Mouse (Mus musculus): ENCODE results near the gene Tdrd9.
A peak's percentile ranks its signal among the peaks of the same experiment; 100 is the strongest.
"Not testable (repeated sequence)": the region's sequence is repeated elsewhere in the genome, so short reads cannot be mapped to it uniquely, and the experiment has no call there.

Tdrd9 gene

GRCm38 (mm10) chr12:111971231-111971686 is at the start of gene Tdrd9:
Gene Tdrd9 (plus strand): TSS chr12:111971559.
- ATAC-seq (ENCODE audit: low TSS enrichment), result no peak

DNA sequence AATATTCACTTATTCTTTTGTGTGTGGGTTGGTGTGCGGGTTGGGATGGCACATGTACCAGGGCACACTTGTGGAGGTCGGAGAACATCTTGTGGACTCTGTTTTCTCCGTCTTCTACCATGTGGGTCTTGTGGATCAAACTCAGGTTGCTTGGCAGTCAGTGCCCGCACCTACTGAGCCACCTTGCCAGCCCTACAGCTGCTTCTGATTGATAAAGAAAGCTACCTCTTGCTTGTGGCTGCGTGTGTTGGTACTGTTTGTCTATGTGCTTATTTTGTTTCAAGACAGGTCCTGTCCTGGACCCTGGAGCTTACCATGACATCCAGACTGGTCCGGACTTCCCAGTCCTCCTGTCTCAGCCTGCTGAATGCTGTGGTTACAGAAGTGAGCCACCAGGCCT is 48.2 kb upstream of the Tdrd9 start:
- no peak for ATAC-seq (ENCODE audit: low TSS enrichment)

DNA sequence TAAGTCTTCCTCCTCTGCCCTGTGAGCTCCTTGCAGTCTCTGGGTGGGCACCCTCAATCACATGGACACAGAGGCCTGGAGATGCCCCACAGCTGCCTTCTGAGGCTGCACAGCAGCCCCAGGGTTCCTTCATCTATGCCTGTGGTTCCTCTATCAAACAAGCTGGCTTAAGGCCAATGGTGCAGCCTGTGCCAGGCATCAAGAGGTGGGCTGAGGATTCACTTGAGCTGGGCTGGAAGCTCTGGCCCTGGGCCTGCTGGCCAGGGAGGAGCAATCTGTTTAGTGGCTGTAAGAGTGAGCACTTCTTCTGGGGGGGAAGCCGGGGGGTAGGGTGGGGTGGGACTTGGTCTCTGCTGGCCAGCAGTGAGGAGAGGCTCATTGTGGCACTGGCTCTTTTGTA is 44.0 kb upstream of the Tdrd9 start:
- ATAC-seq (ENCODE audit: low TSS enrichment), result peak; percentile 34; the same call in 1 of the 2 replicates

- no peak for ATAC-seq (ENCODE audit: low TSS enrichment)
Measured at GRCm38 (mm10) chr12:111928411-111928966, 42.9 kb upstream of the Tdrd9 start.

DNA sequence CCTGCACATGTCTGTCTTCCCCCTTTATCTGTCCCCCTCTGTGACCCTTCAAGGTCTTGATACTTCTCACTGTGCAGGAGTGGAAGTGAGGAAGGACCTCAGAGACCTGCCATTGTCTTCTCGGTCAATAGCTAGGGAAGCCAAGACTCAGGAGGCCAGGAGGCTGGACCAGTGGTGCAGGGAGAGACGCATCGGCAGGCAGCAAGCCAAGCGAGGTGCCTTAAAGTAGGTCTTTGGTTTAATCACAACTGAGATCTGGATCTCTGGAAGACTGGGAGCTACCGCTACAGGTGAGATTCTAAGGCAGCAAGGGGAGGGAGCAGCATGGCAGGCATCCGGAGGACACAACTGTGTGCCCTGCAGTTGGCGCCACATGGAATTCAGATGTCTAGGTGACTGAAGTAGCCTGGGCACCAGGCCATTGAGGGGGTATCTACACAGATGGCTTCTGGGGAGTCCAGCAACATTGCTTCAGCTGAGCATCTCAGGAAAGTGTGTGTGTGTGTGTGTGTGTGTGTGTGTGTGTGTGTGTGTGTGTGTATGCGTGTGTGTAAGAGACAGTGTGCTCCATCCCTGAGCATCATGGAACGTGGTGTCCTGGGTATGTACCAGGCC is 39.8 kb upstream of the Tdrd9 start:
- no peak for ATAC-seq (ENCODE audit: low TSS enrichment)

DNA sequence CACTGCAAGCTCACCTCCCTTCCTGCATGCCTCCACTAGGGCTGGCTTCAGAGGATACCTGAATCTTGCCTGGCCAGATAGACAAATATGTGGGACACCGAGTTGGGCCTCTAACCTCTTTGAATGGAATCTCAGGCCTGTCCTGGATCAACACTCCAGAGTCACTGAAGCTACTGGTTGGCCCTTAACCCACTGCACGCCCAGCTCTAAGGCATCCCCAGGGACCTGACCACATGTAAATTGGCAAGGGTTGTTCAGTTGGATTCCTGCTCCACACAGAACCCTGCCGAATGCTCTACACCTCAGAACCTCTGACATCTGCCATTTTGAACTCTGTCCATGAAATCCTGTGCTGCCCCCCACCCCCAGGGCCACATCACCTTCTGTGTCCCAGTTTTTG is 38.8 kb upstream of the Tdrd9 start:
- no peak for ATAC-seq (ENCODE audit: low TSS enrichment)

DNA sequence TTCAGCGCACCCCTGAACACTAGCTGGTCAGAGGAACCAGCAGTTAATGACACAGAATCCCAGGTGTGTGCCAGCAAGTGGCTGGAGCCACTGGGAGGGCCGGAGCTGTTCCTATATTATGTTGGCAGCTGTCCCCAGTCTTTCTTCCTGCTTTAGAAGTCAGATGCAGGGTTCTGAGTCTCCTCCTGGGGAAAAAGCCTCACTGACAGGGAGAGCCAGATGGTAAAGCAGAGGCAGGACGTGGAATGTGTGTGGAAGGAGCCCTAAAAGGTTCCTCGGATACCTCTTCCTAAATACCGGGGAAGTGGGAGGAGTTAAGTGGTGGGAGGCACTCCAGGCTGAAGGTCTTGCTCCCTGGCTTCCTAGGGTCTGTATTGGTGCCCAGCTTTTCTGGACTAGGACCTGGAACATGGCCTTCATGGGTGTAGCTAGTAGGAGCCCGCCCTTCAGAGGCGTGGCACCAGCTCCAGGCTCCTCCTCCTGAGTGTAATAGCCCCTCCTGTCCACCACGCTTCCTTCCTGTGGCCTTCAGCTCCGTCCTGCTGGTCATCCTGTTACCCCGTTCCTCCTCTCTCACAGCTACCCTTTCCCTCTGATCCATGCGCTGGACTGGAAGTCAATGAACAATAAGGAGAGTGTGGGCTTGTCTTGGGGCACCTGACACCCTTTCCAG is 38.2 kb upstream of the Tdrd9 start:
- peak; percentile 78; the same call in 1 of the 2 replicates for ATAC-seq (ENCODE audit: low TSS enrichment)

DNA sequence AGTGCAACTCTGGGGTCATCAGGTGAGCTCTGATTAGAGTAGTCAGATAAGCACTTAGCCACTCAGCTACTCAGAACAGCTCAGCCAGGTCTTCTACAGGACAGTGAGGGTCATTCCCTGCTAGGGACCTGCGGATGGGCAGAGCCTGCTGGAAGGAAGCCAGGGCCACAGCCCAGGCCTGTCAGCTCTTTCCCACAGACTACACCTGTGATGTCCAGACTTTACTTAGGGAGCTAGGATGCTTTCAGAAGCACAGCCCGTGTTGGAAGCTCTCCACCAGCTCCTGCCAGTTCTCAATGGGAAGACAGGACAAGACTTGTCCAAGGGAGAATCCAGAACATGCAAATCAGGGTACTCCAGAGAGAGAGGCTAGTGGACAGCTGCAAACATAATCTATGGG is 37.4 kb upstream of the Tdrd9 start:
- ATAC-seq (ENCODE audit: low TSS enrichment), result no peak

DNA sequence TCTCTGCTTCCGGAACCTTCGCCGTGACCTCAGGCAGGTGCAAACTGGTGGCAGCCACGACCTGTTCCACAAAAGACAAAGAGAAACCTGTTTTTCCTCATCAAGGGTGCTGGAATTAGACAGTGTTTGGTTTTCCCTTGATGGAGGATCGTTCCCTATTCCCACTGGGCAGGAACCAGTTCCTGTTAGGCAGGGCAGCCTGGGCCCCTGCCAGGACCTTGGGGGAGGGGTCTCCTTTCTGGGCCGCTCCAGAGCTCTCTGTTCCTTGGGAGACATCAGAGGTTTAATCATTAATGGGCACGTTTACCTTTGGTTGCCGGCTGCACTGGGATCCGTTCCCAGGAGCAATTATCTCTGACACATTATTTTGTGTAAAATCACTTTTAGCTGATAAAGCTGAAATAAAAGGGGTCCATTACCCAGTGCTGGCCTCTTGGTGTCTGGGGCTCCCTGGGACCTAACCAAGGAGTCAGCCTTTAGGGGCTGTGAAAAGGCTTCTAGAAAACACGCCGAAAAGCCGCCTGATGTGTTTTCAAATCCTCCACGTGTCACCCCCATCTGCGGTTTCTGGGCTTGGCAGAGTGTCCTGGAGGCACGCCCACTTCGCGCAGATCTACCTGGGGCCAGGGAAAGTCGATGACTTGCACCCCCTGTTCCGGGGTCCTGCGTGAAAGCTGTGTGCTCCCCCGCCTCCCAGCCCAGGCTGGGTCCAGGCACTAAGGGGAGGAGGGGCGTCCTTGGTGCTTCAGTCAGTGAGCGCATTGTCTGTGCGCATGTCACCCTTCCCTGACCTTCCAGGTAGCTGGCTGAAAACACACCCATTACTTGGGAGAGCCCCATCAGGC is 34.4 kb upstream of the Tdrd9 start:
- ATAC-seq (ENCODE audit: low TSS enrichment), result no peak

DNA sequence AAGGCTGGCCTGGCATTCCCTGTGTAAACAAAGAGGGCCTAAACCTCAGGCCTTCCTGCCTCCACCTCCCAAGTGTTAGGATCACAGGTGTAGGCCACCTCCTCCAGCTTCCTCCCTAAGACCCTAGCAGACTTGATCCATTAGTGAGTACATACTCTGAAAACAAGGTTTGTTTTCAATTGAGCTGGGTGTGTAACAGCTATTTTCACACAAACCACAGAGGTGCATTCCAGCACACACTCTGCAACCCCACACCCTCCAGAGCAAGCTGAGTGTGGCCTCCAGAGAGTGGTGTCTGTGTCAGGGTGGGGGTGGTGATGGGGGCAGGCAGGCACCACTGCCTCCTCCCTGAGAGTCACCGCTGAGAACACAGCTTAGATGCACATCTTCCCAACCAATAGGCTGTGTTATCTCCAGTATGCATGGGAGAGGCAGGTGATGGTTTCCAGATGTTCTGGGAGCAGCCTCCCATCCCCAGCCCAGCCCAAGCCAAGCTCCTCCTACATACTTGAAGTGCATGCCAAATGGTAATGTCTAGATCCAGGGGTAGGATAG is 32.7 kb upstream of the Tdrd9 start:
- ATAC-seq (ENCODE audit: low TSS enrichment), result no peak

GRCm38 (mm10) chr12:111943421-111944064 is 27.8 kb upstream of the Tdrd9 start:
- ATAC-seq (ENCODE audit: low TSS enrichment), result no peak

- not testable (repeated sequence) for ATAC-seq (ENCODE audit: low TSS enrichment)
Measured at GRCm38 (mm10) chr12:111944065-111944987, 27.0 kb upstream of the Tdrd9 start.

DNA sequence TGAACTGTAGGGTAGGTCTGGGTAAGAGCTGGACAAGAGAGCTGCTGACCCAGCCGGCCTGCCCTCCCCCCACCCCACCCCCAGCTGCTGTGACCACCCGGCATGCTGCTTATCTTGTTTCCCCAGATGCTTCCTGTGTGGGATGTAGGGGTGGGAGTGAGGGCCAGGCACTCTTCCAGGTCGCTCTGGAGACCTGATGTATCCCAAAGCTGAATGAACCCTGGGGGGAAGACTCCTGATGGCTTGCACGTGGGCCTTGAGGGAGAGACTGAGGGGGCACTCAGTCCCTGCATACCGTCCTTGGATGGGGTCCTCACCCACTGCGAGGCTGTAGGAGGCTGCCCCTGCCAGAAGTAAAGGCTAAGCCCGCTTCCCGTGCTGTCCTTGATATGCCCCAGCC is 26.2 kb upstream of the Tdrd9 start:
- no peak for ATAC-seq (ENCODE audit: low TSS enrichment)

DNA sequence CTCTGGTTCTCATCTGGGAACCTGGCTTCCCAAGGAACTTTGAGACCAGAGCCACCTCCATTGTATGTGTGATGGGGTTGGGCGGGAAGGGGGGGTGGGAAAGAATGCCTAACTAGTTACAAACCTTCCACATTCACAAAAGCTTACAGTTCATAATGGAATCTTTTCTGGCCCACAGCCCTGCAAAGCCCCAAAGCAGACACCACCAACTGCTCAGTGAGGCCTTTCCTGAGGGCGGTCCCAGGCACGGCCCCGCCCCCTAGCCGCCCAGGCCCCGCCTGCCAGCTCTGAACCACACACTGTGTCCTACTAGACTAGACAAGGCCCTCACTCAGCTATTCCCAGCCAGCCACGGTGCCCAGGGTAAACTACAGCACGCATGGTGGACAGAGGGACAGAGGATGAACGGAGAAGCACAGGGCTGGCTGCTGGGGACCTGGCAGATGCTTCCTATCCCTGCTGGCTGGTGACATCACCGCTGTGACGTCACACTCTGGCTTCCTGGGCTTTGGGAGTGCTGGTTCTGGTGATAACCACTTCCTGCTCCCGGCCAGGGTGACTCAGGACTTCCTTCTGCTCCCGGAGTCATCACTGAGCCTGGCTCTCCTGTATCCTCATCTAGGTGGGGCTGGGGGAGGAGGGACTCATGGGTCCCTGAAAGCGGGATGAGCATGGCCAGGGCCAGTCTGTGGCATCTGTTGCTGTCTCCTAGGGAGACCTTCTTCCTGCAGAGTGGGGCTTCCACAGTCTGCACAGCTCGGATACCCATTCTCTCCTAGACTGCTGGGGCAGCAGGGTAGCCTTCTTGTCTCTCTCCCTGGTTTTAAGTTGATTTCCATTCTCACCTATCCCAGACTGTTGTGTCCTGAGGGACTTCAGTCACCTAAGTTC is 25.3 kb upstream of the Tdrd9 start:
- not testable (repeated sequence) for ATAC-seq (ENCODE audit: low TSS enrichment)

- 0 out of 2 replicates have a peak, but pooled peaks have one; percentile 35 for ATAC-seq (ENCODE audit: low TSS enrichment)
Measured at GRCm38 (mm10) chr12:111946716-111947115, 24.6 kb upstream of the Tdrd9 start.

DNA sequence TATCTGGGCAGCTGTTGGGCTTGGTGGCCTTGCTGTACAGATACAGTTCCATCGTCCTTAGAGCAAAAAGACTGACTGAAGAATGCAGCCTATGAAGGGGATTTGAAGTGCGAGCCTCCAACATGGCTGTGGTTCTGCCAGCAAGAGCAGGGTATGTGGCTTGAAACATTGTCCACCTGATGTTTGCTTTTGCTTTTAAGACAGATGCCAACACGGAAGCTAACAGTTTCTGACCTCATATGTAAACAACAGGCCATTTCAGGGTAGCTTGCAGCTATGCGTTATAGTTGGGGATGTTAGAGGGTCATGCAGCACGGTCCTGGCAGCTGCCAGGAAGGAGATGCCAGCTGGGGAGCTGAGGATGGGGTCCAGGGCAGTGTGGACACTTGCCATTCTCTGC is 20.9 kb upstream of the Tdrd9 start:
- ATAC-seq (ENCODE audit: low TSS enrichment), result no peak

DNA sequence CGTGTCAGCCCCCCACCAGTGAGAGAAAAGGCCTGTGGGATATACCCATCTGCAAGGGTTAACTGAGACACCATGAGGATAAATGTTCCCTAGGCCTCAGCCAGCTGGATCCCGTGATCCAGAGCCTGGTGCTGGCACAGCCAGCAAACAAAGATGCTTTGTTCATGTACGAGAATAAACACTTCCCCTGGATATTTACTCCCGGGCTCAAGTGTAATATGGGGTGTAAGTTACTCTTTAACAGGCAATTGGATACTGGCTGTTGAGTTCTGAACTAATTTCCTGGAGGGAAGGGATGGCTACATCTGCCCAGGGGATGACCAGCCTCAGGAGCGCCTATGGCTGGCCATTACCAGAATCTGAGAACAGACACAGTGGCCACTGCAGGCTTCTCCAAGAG is 19.7 kb upstream of the Tdrd9 start:
- no peak; the same call in 1 of the 2 replicates for ATAC-seq (ENCODE audit: low TSS enrichment)

- no peak for ATAC-seq (ENCODE audit: low TSS enrichment)
Measured at GRCm38 (mm10) chr12:111956173-111956572, 15.2 kb upstream of the Tdrd9 start.

Data from frontal cortex, adult (tissue).